Mouse (Mus musculus) ES-Bruce4 (cell line): ENCODE results near the gene Hibch. TPM values are rescaled to one million over a fixed set of nuclear protein-coding genes. Genes with fewer than 3 reads are reported as not detected.

Source experiments
- H3K27ac ChIP-seq: 2 replicates; pipeline ENCODE4 v1.5.1; 2012; ENCODE audit warnings: low read length, inconsistent platforms; ENCODE audit not compliant: insufficient read depth
- H3K27me3 ChIP-seq: 2 replicates; pipeline ENCODE4 v1.6.1; 2012; ENCODE audit warnings: mild to moderate bottlenecking, low read length, inconsistent platforms; ENCODE audit not compliant: control insufficient read depth, poor library complexity, insufficient read depth, severe bottlenecking
- H3K36me3 ChIP-seq: 2 replicates; pipeline ENCODE4 v1.6.1; 2012; ENCODE audit warnings: inconsistent platforms, mild to moderate bottlenecking, low read length, moderate library complexity; ENCODE audit not compliant: control insufficient read depth, poor library complexity, insufficient read depth, severe bottlenecking
- H3K4me1 ChIP-seq: one replicate; pipeline ENCODE4 v1.8.1; 2011; ENCODE audit warnings: low read length; ENCODE audit not compliant: control insufficient read depth, insufficient read depth
- H3K4me3 ChIP-seq: 2 replicates; pipeline ENCODE4 v1.5.1; 2011; ENCODE audit warnings: low read depth, mild to moderate bottlenecking, low read length
- H3K9ac ChIP-seq: 2 replicates; pipeline ENCODE4 v1.6.1; 2012; ENCODE audit warnings: low read depth, mild to moderate bottlenecking, inconsistent platforms; ENCODE audit not compliant: poor library complexity, severe bottlenecking
- H3K9me3 ChIP-seq: replicated peaks from 2 replicates; pipeline ENCODE4 v1.6.1; 2012; ENCODE audit warnings: mild to moderate bottlenecking, low read length, inconsistent platforms; ENCODE audit not compliant: control insufficient read depth, poor library complexity, insufficient read depth, severe bottlenecking
- CTCF ChIP-seq: IDR thresholded peaks from one replicate; pipeline ENCODE4 v1.8.1; 2011; ENCODE audit warnings: low read depth, low read length
- EP300 ChIP-seq: IDR thresholded peaks from 2 replicates; pipeline ENCODE4 v1.6.1; 2011; ENCODE audit warnings: low read depth, low read length; ENCODE audit not compliant: insufficient read depth
- POLR2A ChIP-seq: IDR thresholded peaks from one replicate; pipeline ENCODE4 v1.8.1; 2011; ENCODE audit warnings: low read length; ENCODE audit not compliant: insufficient read depth
- polyA plus RNA-seq: library from polyadenylated mRNA; stranded (reverse); fragments of >200 nt; gene quantifications from 2 replicates; pipeline ENCODE4 v1.2.4, GENCODE M21; 2011; ENCODE audit warnings: low read depth; ENCODE audit not compliant: missing spikeins, insufficient read depth, insufficient read length

The Hibch gene
- polyA plus RNA-seq, 1 experiment = 22.6 TPM

- Histone ChIP-seq H3K9ac (no peak overlapping the region), H3K27me3 (no peaks in the 10 kb centered on the region), H3K27ac (no peak overlapping the region), H3K9me3 (peaks cover 6% of the 10 kb centered on the region), H3K4me3 (no peak overlapping the region), H3K4me1 (no peaks in the 10 kb centered on the region), H3K36me3 (no peaks in the 10 kb centered on the region; the same call in 1 of the 2 replicates)
- TF ChIP-seq POLR2A = no peak
- TF ChIP-seq EP300 = no peak
- no peak for TF ChIP-seq CTCF
These were observed 11.3 kb downstream of the Hibch start for GRCm38 (mm10) chr1:52855904-52856601.

- Histone ChIP-seq H3K27me3 (no peaks in the 10 kb centered on the region), H3K4me3 (no peak overlapping the region), H3K9ac (no peak overlapping the region), H3K4me1 (no peaks in the 10 kb centered on the region), H3K36me3 (no peaks in the 10 kb centered on the region; the same call in 1 of the 2 replicates), H3K9me3 (no peaks in the 10 kb centered on the region), H3K27ac (no peak overlapping the region)
- no peak for TF ChIP-seq EP300
- no peak for TF ChIP-seq CTCF
- TF ChIP-seq POLR2A = no peak
These were observed 19.5 kb downstream of the Hibch start for GRCm38 (mm10) chr1:52864220-52864619.

- no peaks in the 10 kb centered on the region for H3K9me3 ChIP-seq
- no peak overlapping the region for H3K9ac ChIP-seq
- H3K27me3 ChIP-seq = no peaks in the 10 kb centered on the region
- H3K27ac ChIP-seq = no peak overlapping the region
- TF ChIP-seq POLR2A (no peak), CTCF (no peak), EP300 (no peak)
- H3K4me1 ChIP-seq = no peaks in the 10 kb centered on the region
- no peak overlapping the region for H3K4me3 ChIP-seq
- no peaks in the 10 kb centered on the region for H3K36me3 ChIP-seq
These were observed 21.3 kb downstream of the Hibch start for GRCm38 (mm10) chr1:52866007-52866406.

- Histone ChIP-seq H3K4me1 (no peaks in the 10 kb centered on the region), H3K9ac (no peak overlapping the region), H3K36me3 (no peaks in the 10 kb centered on the region), H3K4me3 (no peak overlapping the region), H3K9me3 (no peaks in the 10 kb centered on the region), H3K27ac (no peak overlapping the region), H3K27me3 (no peaks in the 10 kb centered on the region)
- no peak for TF ChIP-seq POLR2A
- no peak for TF ChIP-seq CTCF
- TF ChIP-seq EP300 = no peak
These were observed 23.1 kb downstream of the Hibch start for GRCm38 (mm10) chr1:52867876-52868275.

- H3K4me1 ChIP-seq = no peaks in the 10 kb centered on the region
- H3K4me3 ChIP-seq = no peak overlapping the region
- no peaks in the 10 kb centered on the region for H3K27me3 ChIP-seq
- H3K36me3 ChIP-seq = no peaks in the 10 kb centered on the region
- no peak overlapping the region for H3K27ac ChIP-seq
- H3K9ac ChIP-seq = no peak overlapping the region
- TF ChIP-seq CTCF (no peak), POLR2A (no peak), EP300 (no peak)
- H3K9me3 ChIP-seq = no peaks in the 10 kb centered on the region
These were observed 39.5 kb downstream of the Hibch start for GRCm38 (mm10) chr1:52884208-52884607.

GRCm38 (mm10) chr1:52909783-52910182, 65.1 kb downstream of the Hibch start:
- Histone ChIP-seq H3K4me1 (no peaks in the 10 kb centered on the region), H3K9me3 (no peaks in the 10 kb centered on the region), H3K27ac (no peak overlapping the region), H3K4me3 (no peak overlapping the region), H3K27me3 (no peaks in the 10 kb centered on the region), H3K9ac (no peak overlapping the region), H3K36me3 (no peaks in the 10 kb centered on the region)
- TF ChIP-seq POLR2A (no peak), CTCF (no peak), EP300 (no peak)
